Mouse (Mus musculus) left cerebral cortex, postnatal 10 days (tissue): ENCODE measurements around the gene Bivm. TPM values are rescaled to one million over a fixed set of nuclear protein-coding genes. Genes with fewer than 3 reads are reported as not detected.

Experiments used
- DNase-seq, 2 experiments: peaks; one replicate each; pipeline ENCODE4 v3.0.0; 2021 to 2022; ENCODE audit warnings: low spot score in 2 of 2, mixed read lengths in 1 of 2; ENCODE audit errors: extremely low spot score in 1 of 2
- intact Hi-C: fragments of 180-260 bp; cut with DNase I; formaldehyde crosslinking; loops from one replicate; pipeline ENCODE4 v1.15.1; 2025
- total RNA-seq, 2 experiments: library from RNA; stranded (reverse); gene quantifications; 2 replicates each; pipeline ENCODE4 v1.2.3; 2021

The Bivm gene
- total RNA-seq, result 10 to 100 TPM; 42.9 to 45.6 TPM

- intact Hi-C loops, result loop anchor here (1.0 to 10.0 kb wide), 2 partner anchors 30 to 144 kb away; no protein-coding TSS in a partner anchor
- peak; percentile 92 to 94 for DNase-seq
These were observed at the start of gene Bivm, which contains the start of gene Kdelc1 for GRCm38 (mm10) chr1:44118239-44119054. Gene Bivm, plus strand, starts transcription at chr1:44118957. Gene Kdelc1, minus strand, starts transcription at chr1:44118808.

GRCm38 (mm10) chr1:44101448-44102225 is 17.1 kb upstream of the Bivm start:
- intact Hi-C loops, result no loop called here

GRCm38 (mm10) chr1:44102259-44102717 is 16.5 kb upstream of the Bivm start, which contains the start of gene Tex30:
Gene Tex30, minus strand, starts transcription at chr1:44102441.
- peak; percentile 92 to 97 for DNase-seq
- intact Hi-C loops, result no loop called here

More at GRCm38 (mm10) chr1:44101448-44102225, 17.1 kb upstream of the Bivm start:
- DNase-seq, result peak; percentile 10 to 29

DNA sequence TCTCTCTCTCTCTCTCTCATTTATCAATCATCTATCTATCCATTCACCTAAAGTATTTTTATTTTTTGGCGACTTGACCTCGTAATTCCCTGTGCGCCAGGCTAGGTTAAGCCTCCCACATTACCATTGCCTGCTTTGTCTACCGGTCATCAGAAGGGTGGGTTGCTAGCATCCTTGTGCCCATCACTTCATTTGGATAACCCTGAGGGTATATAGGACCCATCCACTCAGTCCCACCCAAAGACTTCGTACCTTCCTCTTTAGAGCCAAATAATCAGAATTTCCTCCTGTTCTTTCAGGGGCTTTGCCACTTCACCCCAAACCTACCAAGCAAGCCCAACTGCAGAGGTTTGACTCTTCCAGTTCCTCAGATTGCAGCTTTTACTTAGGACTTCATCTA is 15.8 kb upstream of the Bivm start:
- intact Hi-C loops, result no loop called here
- DNase-seq, result no peak

DNA sequence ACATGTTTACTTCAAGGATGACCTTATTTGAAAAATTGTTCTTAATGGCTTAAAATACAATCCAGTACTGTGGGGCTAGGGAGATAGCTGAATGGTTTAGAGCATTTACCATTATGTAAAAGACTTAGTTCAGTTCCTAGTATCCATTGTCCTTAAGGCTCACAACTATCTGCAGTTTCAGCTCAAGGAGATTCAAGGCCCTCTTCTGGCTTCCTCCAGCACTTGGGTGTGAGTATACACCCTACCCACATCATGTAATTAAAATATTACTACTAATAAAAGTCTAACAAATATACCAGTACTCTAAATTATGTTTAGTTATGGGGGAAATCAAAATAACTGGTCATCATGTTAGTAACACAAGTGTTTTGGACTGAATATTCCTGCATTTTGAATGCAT is 1.2 kb upstream of the Bivm start:
- intact Hi-C loops, result loop anchor here (10.0 kb wide), 1 partner anchor 143 kb away; no protein-coding TSS in a partner anchor
- DNase-seq, result no peak

DNA sequence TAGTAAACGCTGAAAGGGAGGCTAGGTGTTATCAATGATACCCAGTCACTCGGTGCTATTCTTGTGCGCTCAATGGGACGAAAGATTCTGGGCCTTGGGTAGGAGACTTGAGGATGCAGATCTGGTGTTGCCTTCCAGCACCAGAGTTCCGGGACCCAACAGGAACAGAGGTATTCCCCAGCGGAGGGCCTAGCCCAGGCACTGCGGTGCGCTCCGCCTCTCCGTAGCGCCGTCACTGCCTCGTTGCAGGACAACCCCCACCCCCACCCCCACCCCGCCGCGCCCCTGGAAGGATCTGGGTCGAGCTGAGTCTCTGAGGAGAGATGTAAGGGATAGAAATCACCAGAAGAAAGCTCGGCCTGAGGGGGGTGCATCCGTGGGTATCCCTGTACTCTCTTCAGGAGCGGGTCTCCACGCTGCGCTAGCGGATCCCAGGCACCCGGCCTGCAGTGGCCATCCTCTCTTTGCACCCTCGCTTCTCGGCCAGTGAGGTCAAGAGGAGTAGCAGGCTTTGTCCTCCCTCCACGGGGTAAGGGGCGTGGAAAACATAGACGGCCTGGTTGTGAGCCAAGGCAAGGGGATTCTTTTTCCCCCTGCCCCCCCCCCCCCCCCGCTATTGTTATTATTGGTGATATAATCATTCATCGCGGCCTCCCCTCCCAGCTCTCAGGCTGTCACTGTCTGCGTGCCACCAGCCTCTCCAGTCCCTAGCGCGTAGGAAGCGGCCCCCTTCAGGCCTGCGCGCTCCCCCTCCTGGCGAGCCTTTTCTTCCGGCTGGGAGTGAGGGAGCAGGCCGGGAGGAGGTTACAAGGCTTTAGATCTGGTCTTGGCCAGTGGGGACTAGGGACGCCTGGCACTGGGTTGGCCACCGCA is 680 bp downstream of the Bivm start:
- peak; percentile 60 to 90 for DNase-seq
- intact Hi-C loops, result loop anchor here (1.0 to 10.0 kb wide), 2 partner anchors 29 to 145 kb away; no protein-coding TSS in a partner anchor

GRCm38 (mm10) chr1:44120074-44120406 is 1.3 kb downstream of the Bivm start:
- intact Hi-C loops, result no loop called here

GRCm38 (mm10) chr1:44122256-44122655 is 3.5 kb downstream of the Bivm start:
- DNase-seq, result no peak
- intact Hi-C loops, result no loop called here

More at GRCm38 (mm10) chr1:44120074-44120406, 1.3 kb downstream of the Bivm start:
- no peak for DNase-seq

DNA sequence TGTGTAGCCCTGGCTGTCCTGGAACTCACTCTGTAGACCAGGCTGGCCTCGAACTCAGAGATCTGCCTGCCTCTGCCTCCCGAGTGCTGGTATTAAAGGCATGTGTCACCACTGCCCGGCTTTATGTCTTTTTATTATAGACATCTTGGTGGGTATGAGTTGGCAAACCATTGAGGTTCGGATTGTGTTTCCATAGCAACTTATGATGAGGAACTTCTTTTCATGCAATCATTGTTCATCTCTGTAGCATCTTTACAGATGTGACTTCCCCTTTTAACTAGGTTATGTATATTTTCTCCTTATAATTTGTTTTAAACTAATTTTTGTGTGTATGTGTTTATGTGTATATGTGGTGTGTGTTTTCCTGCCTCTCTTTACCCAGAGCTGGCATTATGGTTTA is 6.8 kb downstream of the Bivm start:
- DNase-seq, result no peak
- intact Hi-C loops, result no loop called here

DNA sequence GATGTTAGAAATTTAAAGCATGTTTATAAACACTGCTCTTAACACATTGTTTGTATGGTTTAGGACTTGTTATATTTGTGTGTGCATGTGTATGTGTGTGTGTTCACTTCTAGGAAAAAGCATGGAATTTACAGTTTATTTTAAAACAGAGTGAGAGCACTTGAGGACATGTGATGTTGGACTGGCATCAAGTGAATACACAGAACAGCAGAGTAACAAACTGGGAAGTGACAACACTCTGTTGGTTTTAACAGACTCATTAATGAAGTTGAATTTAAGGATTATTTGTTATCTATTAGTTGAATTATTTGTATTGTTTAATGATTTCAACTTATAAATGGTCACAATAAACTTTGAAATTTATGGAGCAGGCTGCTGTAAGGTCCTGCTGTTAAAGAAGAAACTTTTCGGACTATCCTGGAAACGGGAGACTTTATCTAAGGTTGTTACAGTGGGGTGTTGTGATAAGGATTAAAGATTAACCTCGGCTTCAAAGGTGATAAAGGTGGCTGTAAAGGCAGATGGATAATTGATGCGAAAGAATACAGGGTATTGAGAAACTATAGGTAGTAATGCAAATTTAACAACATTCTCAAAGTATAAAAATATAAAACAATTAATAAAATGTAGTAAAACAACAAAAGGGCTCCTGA is 11.3 kb downstream of the Bivm start:
- intact Hi-C loops, result no loop called here
- no peak for DNase-seq

GRCm38 (mm10) chr1:44140232-44140631 is 21.5 kb downstream of the Bivm start:
- intact Hi-C loops, result no loop called here
- no peak for DNase-seq

DNA sequence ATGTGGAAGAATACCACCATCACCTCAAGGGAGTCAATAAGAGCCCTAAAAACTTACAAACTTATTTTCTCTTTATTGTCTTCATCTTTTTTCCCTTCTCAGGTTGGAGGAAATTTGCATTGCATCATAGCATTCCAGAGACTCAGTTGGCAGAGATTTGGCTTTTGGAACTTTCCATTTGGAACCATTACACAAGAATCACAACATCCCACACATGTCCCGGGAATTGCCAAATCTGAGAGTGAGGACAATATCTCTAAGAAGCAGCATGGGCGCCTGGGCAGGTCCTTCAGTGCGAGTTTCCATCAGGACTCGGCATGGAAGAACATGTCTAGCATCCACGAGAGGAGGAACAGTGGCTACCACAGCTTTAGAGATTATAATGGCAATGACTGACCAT is 24.0 kb downstream of the Bivm start:
- intact Hi-C loops, result no loop called here
- DNase-seq, result no peak

DNA sequence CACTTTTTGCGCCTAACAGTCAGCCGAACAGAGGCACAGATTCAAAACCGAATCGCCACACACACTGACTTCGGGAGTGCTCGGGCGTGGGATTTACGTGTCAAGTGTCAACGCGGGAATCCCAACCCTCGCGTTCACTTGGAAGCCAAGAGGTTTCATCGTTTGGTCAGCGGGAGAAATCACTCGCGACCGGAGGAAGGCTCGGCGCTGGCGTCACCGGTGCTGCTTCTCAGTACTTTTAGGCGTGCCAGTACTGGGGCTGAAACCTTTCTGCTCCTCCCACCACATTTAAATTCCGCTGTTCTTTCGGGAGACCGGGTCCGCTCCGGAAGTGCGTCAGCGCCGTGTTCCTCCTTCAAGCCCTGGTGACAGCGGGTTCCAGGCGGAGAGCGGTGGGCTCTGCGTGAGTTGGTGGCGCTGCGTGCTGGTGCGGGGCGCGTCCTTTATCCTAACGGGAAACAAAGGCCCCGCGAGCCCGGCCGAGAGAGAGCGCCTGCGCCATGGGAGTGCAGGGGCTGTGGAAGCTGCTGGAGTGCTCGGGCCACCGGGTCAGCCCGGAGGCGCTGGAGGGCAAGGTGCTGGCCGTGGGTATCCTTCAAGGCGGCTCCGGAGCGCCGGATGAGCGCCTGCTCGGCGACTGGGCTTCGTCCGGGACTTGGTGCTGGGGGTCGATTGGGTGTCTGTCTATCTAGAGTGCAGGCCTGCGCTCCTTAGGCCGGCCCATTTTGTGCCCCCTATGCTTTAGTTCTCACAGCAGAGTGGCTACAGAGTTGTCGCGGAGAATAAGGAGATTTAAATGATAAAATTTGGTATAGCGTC is 29.0 kb downstream of the Bivm start, which contains the start of gene Ercc5:
Ercc5 (plus strand) TSS at position 182 of the 819 bp plus-strand sequence.
- intact Hi-C loops, result loop anchor here (1.0 kb wide), 1 partner anchor 28 kb away; no protein-coding TSS in a partner anchor
- DNase-seq, result peak; percentile 83 to 89

DNA sequence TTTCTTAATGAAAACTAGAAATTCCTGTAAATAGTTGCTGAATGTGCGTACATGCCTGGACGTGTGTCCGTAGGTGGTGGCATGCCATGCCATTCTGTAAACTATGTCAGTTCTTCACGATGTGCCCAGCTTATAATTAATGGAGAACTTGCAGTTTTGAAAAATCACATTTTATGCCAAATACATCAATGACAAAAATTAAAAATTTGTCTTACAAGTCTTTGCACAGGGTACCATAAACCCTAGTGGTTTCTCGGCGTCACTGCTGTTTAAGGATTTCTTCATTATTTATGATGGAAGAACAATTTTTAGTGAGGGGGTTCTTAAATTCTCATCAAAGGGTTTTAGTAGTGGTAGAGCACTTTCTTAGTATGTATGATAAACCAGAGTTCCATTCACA is 29.9 kb downstream of the Bivm start:
- intact Hi-C loops, result loop anchor here (1.0 kb wide), 1 partner anchor 29 kb away; no protein-coding TSS in a partner anchor

GRCm38 (mm10) chr1:44155287-44155686 is 36.5 kb downstream of the Bivm start:
- intact Hi-C loops, result no loop called here
- DNase-seq, result no peak

More for the DNA sequence above, 29.9 kb downstream of the Bivm start:
- DNase-seq, result no peak

DNA sequence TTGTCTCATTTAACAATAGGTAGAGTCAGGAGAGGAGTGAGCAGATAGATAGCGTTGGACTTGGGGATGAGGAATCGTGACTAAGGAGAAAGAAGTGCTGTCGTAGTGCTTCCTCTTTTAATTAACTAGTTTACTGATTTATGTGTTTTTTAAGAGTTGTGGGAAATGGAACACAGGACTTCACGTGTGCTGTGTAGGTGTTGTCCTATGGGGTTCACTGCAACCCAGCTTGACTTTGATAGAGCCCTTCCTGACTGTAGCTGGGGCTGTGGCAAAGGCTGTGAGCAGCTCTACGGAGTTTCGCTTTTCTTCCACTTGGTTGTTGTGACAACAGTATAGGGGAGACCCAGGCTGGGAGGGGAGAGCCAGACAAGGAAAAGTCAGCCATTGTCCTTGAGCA is 39.6 kb downstream of the Bivm start:
- intact Hi-C loops, result no loop called here
- DNase-seq, result no peak

DNA sequence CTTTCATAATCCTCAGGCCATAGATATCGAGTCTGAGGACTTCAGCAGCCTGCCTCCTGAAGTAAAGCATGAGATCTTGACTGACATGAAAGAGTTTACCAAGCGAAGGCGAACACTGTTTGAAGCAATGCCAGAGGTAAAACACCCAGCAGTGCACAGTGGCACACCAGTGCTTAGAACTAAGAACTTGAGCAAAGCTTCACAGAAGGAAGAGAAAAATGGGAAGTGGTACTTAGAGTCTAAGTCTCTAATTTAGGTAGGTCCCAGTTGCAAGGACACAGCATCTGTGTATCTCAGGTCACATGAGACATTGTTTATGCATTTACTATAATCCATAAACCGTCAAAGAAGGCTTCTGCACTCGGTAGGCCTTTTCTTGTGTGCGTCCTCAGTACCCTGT is 43.1 kb downstream of the Bivm start:
- DNase-seq, result no peak
- intact Hi-C loops, result no loop called here
